Mouse (Mus musculus) lung, postnatal 25 days (tissue): ENCODE results near the gene Lap3.

Source experiments
- DNase-seq: peaks from one replicate; pipeline ENCODE4 v3.0.0; 2022; ENCODE audit warnings: low spot score

Lap3 gene

DNA sequence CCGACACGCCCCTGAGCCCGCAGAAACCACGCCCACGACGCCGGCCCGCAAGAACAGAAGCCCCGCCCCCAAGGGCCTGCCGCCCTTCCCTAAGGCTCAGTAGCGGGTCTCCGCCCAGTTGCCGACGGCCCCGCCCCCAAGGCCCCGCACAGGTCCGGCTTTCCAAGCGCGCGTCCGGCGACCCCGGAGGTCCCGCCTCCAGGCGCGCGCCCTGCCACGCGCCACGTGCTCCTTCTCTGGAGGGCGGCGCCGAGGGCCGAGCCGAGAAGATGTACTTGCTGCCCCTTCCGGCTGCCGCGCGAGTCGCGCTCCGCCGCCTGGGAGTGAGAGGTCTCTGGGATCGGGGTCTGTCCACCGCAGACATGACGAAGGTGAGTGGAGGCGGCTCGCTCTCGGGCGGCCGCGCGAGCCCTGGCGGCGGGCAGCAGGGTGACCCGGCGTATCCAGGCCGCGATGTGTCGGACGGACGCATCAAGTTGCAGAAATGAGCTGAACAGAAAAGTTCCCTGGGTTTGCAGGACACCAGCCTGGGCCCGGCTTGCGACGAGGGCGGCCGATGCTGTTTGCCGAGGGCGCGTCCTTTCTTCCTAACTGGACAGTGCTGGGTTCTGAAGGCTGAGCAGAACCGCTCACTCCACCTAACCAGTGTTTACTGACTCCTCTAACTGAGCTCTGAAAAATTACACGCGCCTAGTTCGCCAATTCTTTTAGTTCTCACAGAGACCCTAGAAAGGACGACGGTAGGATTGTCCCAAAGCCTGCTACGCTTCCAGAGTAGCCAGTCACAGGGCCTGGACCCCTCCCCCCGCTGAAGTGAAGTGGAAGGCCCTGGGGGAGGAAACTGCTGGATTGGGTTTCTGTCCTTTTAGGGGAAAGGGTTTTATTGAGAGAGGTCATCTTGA is at the start of gene Lap3:
Gene Lap3 (plus strand): TSS at position 184 of the 902 bp plus-strand sequence.
- peak; percentile 99 for DNase-seq

DNA sequence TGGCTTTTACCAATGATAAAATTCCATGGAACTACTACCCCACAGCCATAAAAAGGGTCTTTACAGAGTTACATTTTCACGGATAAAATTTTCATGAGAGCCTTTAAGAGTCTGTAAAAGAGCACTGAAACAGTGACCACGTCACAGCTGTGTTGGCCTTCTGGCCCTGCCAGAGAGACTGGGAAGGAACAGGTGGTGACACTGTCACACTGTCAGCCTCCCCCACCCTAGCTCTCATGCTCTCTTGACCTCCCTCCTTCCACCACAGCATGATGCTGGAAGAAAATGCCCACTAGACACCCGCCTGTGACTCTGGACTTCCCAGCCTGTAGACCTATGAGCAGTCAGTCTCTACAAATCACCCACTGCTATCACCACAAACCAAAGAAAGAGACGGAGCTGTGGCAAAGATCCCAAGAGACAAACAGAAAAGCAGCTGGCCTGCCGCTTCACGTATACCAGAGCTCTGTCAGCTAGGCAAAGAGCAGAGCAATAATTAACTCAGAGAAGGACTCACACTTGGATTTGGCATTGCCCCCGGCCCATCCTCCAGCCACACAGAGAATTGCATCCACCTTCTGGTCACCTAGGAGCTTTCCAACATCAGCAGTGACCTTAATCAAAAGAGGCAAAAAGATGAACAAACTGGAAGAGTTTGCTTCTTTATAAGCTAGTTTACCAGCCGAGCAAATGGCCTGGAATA is 48.9 kb upstream of the Lap3 start:
- DNase-seq, result no peak

DNA sequence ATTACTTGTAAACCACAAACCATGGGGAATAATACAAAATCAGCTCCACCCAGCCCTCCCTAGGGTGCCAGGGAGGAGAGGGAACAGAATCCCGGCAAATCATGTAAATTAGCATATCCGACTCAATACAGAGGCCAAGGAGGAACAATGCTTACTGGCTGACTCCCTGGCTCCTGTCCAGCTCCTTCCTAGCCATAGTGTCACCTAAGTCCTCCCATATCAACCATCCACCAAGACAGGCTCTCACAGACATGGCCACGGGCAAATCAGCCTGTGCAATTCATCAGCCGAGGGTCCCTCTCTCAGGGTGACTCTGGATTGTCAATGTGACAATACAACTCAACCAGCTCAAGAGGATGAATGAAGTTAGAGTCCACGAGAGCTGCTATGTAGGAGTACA is 44.5 kb upstream of the Lap3 start:
- no peak for DNase-seq

- DNase-seq, result no peak
Measured at GRCm38 (mm10) chr5:45449206-45449605, 44.0 kb upstream of the Lap3 start.

DNA sequence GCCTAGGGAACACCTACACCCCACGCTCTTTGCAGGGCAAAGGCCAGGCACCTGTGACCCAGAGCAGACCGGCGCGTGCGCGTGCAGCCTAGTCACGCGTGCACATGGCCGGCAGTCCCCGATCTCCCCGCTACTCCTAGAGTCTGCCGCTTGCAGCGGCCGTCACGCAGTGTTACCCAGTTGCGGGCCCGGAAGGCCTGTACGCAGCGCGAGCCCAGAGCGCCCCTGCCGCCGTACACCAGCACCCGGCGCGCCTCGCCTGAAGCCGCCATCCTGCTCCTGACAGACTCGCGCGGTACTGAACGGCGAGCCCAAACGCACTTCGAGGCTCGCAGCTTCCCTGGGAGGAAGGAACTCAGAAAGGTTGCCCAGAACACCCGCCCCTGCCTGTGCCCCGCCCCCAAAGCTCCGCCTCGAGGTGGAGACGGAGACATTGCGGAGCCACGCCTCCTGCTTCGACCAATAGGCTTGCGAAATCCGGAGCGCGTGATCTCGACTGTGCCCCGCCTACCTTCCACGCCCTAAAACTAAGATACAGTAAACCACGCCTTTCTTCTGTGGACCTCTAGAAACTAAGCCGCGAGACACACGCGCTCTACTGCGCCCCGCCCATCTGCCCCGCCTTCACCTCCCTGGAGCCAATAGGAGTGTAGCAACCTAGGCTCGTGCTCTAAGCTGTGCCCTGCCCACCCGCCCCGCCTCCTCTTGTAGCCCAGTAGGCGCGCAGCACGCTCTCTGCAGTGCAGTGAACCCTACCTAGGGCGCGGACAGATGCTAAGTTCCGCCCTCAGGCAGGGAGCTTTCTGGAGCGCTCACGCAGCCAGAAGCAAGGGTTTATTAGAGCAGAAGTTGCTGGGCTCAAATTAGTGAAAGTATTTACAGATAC is 43.1 kb upstream of the Lap3 start, which contains the start of gene Qdpr:
Gene Qdpr (minus strand): TSS at position 406 of the 886 bp plus-strand sequence.
- DNase-seq, result peak; percentile 98

DNA sequence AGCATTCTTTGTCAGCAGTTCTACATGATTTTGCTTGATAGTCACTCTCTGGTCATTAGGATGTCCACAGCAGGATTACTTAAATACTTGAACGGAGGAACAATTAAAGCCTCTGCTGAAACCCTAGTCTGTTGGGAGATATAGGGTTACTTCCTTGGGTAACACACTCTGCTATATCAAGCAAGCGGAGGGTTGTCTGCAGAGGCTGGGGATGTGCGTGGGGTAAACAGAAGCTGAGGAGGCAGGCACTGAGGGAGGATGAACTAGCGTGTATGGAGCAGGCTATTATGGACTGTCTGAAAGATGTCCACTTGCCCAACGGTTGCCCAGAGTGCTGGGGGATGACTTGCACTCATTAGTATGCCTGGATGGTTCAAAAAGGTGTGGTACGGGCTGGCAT is 39.7 kb upstream of the Lap3 start, which contains the start of gene Clrn2:
Gene Clrn2 (plus strand): TSS at position 301 of the 400 bp plus-strand sequence.
- no peak for DNase-seq

GRCm38 (mm10) chr5:45454456-45454855 is 38.7 kb upstream of the Lap3 start:
- DNase-seq, result no peak

- peak; percentile 68 for DNase-seq
Measured at GRCm38 (mm10) chr5:45472880-45473450, 20.2 kb upstream of the Lap3 start.

GRCm38 (mm10) chr5:45473521-45473920 is 19.7 kb upstream of the Lap3 start:
- no peak for DNase-seq

GRCm38 (mm10) chr5:45474215-45474614 is 19.0 kb upstream of the Lap3 start:
- peak; percentile 65 for DNase-seq

GRCm38 (mm10) chr5:45474758-45475157 is 18.4 kb upstream of the Lap3 start:
- DNase-seq, result no peak

- no peak for DNase-seq
Measured at GRCm38 (mm10) chr5:45475771-45476170, 17.4 kb upstream of the Lap3 start.

GRCm38 (mm10) chr5:45476288-45476687 is 16.9 kb upstream of the Lap3 start:
- no peak for DNase-seq

DNA sequence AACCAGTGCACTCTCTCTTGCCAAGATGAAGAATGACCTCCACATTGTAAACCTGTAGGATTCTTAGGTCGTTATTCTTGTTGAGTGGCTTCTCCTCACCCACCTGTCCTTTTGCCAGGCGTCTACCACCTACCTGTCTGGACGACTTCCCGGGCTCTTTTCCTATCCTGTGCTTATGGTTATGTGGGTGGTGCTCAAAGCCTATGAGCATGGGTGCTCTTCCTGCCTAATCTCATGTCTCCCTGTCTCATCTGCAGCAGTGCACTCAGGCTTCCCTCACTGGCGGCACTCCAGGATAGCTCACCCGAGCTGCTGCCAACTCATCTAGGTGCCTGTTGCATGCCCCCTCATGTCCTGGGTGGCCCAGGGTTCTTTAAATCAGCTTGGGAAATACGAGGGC is 15.6 kb upstream of the Lap3 start:
- DNase-seq, result no peak

GRCm38 (mm10) chr5:45480066-45480465 is 13.1 kb upstream of the Lap3 start:
- DNase-seq, result no peak

GRCm38 (mm10) chr5:45481125-45481524 is 12.0 kb upstream of the Lap3 start:
- DNase-seq, result no peak

DNA sequence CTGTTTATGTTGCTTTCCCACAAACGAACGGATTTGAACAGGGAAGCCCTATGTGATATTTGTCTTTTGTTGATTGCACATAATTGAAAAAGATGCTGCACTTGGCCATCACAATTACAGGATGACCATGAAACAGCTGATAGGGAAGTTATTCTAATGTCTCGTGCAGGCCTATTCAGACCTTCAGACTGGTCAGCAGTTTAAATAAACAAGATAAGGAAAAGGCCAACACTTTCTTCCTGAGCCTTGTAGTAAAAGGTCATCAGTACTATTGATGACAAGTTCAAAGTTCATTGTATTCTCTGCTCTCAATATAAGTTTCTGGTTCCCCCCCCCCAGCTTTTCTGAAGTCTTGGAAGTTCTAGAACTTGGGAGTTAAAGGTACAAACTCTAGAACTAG is 10.6 kb upstream of the Lap3 start:
- peak; percentile 12 for DNase-seq

DNA sequence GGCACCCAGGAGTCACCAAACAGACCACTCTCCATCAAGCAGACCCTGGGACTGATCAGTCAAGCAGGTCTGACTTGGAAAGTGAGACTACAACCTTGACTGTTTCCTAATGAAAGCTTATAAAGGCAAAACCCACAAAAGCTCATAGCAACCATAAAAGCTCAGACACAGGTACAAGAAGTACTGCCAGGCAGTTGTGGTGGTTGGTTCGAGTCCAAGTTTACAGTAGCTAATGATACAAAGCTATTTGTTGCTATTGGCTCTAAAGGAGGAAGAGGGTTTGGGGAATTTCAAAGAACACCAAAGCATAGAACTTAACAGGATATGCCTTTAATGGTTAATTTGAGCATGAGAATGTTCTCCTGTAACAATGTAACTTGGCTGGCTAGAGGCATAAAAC is 9.5 kb upstream of the Lap3 start:
- DNase-seq, result no peak

- DNase-seq, result no peak
Measured at GRCm38 (mm10) chr5:45491776-45492175, 1.4 kb upstream of the Lap3 start.

DNA sequence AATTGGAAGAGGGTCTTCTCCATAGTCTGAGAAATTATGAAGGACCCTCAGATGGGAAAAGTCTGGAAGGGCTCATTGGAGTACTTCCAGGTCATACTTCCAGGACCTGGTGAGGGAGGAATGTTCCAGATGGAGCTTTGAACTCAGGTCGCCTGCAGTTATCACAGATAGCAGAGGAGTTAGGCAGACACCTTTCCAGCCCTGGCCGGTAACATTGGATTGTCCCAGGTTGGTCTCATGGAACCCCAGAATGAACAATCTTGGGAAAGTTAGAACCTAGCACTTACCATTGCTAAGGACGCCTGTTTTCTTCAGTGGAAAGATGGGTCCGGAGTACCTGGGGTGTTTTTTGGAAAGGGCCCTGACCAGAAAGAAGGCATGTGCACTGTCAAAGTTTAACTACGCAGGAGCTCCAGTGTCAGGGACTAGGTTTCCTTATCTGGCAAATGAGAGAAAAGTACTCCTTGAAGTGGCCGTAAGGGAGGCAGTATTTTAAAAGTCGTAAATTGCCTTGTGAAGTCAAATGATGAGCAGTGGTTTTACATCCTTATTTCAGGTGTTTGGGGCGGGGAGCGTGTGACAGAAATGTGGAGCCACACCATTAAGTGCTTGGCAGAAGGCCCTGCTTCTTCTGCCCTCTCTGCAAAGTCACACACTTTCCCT is 1.1 kb downstream of the Lap3 start:
- peak; percentile 14 for DNase-seq

- DNase-seq, result peak; percentile 57
Measured at GRCm38 (mm10) chr5:45495429-45495975, 2.3 kb downstream of the Lap3 start.
